Mouse (Mus musculus) inflammation-experienced regulatory T-cells, adult 16 weeks (primary cell): ENCODE data around the gene Vmn1r229. TPM values are rescaled to one million over a fixed set of nuclear protein-coding genes. Genes with fewer than 3 reads are reported as not detected.

Source experiments
- polyA plus RNA-seq: library from polyadenylated mRNA; unstranded; fragments of 100-300 nt; shearing (Covaris generic); gene quantifications from one replicate; pipeline ENCODE4 v1.2.1, GENCODE M21; 2017

Gene Vmn1r229
- polyA plus RNA-seq: not detected

GRCm38 (mm10) chr17:20811255-20811654 is at the start of gene Vmn1r229:
Gene Vmn1r229 (plus strand): TSS chr17:20811555.

DNA sequence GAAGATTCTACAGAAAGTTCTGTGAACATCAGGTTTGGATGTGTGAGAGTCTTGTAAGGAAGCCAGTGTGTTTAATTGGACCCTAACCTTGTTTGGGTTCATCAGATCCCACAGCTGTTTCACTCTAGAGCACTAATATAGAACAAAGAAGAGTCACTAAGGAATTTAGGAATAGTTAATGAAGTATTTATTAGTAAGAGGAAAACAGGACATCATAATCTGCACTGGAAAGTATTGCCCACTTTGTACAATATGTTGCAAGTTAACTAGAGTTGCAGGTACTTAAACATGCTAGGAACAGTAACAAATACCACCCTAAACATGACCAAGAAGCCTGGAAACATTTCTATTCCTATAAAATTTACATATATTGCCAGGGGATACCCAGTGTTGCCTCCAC is 25.3 kb upstream of the Vmn1r229 start, which contains the start of gene Vmn1r228:
TSS of gene Vmn1r228 (minus strand) at position 101 of the 400 bp plus-strand sequence.

GRCm38 (mm10) chr17:20840144-20840543 is 28.8 kb downstream of the Vmn1r229 start, which contains the start of gene Vmn1r230:
Gene Vmn1r230 (plus strand): TSS chr17:20840444.

Other genes with a start within 250 kb of the Vmn1r229 start
- not detected for gene Vmn2r109, start 246.8 kb upstream of the Vmn1r229 start, polyA plus RNA-seq
- gene Vmn2r110, start 215.1 kb upstream of the Vmn1r229 start, polyA plus RNA-seq: 0.05 TPM
- gene Fpr-rs3, start 186.7 kb upstream of the Vmn1r229 start, polyA plus RNA-seq: not detected
- not detected for gene Vmn1r226, start 128.7 kb upstream of the Vmn1r229 start, polyA plus RNA-seq
- not detected for gene Vmn1r227, start 81.7 kb upstream of the Vmn1r229 start, polyA plus RNA-seq
- not detected for gene Vmn1r228, start 25.4 kb upstream of the Vmn1r229 start, polyA plus RNA-seq
- not detected for gene Vmn1r230, start 28.9 kb downstream of the Vmn1r229 start, polyA plus RNA-seq
- gene Vmn1r231, start 93.5 kb downstream of the Vmn1r229 start, polyA plus RNA-seq: not detected
- gene Vmn1r232, start 108.2 kb downstream of the Vmn1r229 start, polyA plus RNA-seq: not detected
- gene Ppp2r1a, start 133.8 kb downstream of the Vmn1r229 start, polyA plus RNA-seq: 355 TPM
- 0.07 TPM for gene Vmn1r233, start 184.9 kb downstream of the Vmn1r229 start, polyA plus RNA-seq
- gene Zfp160, start 197.3 kb downstream of the Vmn1r229 start, polyA plus RNA-seq: 23.7 TPM